Mouse (Mus musculus) olfactory bulb, adult 2 months (tissue): ENCODE measurements around the gene Phxr2.

Source experiments
- CTCF ChIP-seq: fragments of 200-500 bp; IDR thresholded peaks from 2 replicates; pipeline ENCODE4 v1.5.1; 2012; ENCODE audit warnings: low read depth, mild to moderate bottlenecking, low read length, moderate library complexity; ENCODE audit not compliant: insufficient read depth
- POLR2A ChIP-seq: fragments of 200-500 bp; IDR thresholded peaks from 2 replicates; pipeline ENCODE4 v1.6.1; 2012; ENCODE audit warnings: mild to moderate bottlenecking, low read depth, low read length, moderate library complexity; ENCODE audit not compliant: insufficient read depth

GRCm38 (mm10) chr10:99114295-99114694, 11.8 kb downstream of the Phxr2 start:
- TF ChIP-seq CTCF (no peak), POLR2A (no peak)
